Mouse (Mus musculus) gastrocnemius, postnatal 25 days (tissue): ENCODE measurements around the gene Mettl1. TPM values are rescaled to one million over a fixed set of nuclear protein-coding genes. Genes with fewer than 3 reads are reported as not detected.
"Not testable (repeated sequence)": the region's sequence is repeated elsewhere in the genome, so short reads cannot be mapped to it uniquely, and the experiment has no call there.

Experiments
- DNase-seq: peaks from one replicate; pipeline ENCODE4 v3.0.0; 2022
- total RNA-seq, 2 experiments: library from RNA; stranded (reverse); gene quantifications; 1 replicate in 1 of 2; 2 replicates in 1 of 2; pipeline ENCODE4 v1.2.3; 2021

Mettl1 gene
- total RNA-seq, 2 experiments from 2014 or later, result 7.9 to 9.5 TPM

DNA sequence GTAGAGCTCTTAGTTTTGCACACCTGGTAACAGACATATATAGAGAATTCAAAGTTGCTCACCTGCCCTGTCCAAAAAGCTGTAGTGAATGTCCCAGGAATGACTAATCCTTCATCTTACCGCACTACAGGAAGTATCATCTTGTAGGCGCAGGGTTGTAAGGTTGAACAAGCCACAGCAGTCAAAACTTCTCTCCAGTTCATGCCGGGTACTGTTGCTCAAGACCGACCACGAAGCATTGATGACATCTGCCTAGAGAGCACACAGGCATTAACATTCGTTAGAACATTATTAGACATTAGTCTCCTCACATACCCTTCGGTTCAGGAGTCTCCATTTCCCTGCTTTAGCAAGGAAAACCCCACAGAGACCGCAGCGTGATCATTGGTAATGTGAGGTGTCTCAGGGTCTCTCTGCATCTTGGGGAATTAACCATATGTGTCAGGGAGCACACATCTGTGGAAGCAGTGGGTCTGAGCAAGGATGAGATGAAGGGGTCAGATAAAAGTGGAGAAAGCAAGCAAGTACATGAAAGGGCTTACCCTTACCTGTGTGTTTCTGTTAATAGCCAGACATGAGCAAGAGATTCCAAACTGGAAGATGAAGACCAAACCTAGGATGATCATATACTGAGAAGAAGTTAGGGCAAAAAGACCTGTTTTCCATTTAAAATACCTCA, 27.3 kb downstream of the Mettl1 start:
- no peak for DNase-seq

DNA sequence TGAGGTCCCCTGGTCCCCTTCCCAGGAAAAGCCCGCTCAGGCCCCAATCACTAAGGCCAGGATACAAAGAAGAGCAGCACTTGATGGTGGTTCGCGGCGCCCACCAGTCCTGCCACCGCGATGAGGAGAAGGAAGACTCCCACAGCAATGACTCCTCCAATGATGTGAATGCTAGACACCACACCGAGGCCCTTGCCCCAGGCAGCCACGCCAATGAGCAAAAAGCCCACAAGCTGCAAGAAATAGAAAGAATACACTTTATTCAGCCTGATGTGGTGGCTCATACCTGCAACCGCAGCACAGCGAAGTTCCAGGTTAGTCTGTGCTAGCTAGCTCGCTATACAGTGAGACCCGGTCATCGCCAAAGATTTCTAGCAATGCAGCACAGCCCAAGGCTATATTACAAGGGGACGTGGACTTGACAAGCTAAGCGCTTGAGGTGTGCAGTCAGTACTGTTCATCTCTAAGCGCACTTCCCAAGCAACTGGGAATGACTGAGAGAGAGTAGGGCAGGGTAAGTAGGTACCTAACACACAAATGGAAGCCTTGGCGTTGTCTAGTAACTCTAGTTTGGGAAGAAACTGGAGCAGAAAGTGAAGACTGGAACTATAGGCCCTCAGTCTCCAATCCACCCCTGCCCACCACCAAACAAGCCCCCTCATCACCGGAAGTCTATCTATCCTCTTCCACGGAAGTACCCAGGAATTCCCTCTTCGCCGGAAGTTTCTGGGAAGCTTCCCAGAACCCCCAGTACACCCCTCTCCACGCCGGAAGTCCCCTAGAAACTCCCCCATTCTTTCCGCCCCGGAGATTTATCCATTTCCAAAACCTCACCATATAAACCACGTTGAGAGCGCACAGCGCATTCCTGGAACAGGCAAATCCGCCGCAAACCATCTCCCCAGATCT, 28.3 kb downstream of the Mettl1 start:
- DNase-seq, result no peak

DNA sequence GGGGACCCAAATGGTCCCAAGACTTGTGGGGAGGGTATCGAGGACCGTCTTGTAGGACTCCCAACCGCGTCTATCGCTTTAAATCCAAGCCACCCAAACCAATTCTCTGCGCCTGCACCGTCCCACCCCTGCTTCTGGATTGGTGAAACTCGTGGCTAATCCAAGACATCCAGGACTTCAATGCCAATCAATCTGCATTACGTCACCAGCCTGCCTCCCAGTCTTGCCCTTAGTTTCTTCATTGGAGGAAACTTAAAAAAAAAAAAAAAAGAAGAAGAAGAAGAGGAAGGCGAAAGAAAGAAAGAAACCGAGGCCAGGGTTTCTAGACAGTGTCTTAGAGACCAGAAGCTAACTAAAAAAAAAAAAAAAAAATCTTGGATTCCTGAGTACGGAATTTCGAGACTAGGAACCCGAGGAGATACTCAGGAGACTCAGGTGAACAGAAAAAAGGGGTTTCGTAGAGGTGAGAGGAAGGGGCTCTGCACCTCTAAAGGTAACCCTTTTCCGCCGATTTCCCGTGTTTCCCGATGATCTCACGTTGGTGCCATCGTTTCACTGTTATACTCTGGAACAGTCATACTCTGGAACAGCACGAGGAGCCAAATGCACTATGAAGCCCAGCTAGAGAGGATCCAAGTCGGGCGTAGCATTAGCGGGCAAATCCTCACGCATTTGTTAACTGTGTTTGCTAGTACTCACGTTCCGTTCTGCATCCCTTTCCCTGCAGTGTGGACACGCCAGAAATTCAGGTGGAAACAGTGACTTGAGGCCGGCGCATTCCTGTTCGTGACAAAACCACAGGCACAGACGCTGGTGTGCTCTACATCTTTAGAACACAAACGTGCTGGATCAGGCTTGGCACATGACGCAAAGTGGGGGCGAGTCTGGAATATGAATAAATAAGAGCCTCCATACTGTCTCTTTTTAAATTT, 29.2 kb downstream of the Mettl1 start, which contains the start of gene Tspan31:
TSS of gene Tspan31 (minus strand) at position 75 of the 932 bp plus-strand sequence.
- peak; percentile 91 for DNase-seq

DNA sequence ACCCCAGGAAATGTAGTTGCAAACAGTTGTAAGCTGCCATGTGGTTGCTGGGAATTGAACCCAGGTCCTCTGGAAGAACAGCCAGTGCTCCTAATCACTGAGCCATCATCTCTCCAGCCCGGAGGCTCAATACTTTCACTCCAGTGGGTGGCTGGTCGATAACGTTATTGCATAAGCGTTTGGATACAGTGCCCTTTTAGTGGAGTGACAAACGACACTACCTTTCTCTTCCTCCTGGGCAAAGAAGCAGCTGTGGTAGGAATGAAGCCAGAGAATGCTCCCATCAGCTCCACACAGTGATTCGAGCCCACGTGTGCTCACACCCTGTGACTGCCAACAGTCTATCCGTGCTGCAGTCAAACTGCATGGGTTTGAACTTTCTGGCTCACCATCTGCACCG, 30.0 kb downstream of the Mettl1 start:
- DNase-seq, result no peak

DNA sequence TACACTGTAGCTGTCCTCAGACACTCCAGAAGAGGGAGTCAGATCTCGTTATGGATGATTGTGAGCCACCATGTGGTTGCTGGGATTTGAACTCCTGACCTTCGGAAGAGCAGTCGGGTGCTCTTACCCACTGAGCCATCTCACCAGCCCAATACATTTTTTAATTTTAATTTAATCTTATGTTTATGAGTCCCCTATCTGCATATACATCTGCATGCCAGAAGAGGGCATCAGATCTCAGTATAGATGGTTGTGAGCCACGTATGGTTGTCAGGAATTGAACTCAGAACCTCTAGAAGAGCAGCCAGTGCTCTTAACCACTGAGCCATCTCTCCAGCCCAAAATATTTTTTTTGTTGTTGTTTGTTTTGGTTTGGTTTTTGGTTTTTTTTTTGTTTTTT, 31.1 kb downstream of the Mettl1 start:
- not testable (repeated sequence) for DNase-seq

DNA sequence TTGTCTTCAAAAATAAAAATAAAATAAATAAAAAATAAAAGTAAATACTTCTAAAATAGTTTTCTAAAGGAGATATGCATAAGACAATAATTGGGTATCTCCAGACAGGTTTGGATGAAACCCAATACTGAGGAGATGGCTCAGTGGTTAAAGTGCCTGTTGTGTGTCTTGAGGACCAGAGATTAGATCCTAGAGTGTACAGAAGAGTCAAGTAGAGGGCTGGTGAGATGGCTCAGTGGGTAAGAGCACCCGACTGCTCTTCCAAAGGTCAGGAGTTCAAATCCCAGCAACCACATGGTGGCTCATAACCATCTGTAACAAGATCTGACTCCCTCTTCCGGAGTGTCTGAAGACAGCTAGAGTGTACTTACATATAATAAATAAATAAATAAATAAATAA, 31.8 kb downstream of the Mettl1 start:
- not testable (repeated sequence) for DNase-seq

DNA sequence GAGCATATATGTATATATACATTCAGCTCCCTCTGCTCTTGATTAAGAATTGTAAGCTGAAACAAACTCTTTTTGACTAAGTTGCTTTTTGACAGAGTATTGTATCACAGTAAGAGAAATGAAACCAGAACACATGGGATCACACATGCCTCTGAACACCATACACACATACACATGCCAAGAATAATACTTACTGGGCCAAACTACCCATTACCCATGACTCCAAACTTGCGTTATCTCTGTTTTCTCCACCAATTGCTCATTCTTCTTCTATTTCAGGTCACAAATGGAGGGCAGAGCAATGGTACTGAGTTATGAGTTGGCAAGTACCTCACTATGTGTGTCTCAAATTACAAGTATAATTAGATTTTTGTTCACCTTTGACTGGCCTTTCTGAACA, 32.8 kb downstream of the Mettl1 start:
- DNase-seq, result no peak

DNA sequence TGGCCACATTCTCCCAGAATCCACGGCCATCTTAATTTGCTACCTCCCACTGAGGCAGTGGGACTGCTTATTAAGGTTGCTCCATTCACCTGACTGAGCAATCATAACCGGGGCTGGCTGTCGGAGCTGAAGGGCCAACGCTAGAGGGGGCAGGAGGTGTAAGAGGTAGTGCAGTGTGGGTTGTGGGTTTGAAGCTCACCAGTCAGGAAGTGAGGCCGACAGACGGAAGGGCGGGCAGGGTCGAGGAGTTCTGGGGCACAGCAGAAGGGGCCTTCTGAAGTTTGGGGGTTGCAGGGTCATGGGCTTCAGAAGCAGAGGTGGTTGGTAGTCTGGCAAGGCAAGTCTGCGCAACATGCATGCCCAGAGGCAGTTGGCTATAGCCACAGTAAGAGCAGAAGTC, 33.9 kb downstream of the Mettl1 start, which contains the start of gene Agap2:
TSS of gene Agap2 (plus strand) at position 205 of the 400 bp plus-strand sequence.
- DNase-seq, result no peak

DNA sequence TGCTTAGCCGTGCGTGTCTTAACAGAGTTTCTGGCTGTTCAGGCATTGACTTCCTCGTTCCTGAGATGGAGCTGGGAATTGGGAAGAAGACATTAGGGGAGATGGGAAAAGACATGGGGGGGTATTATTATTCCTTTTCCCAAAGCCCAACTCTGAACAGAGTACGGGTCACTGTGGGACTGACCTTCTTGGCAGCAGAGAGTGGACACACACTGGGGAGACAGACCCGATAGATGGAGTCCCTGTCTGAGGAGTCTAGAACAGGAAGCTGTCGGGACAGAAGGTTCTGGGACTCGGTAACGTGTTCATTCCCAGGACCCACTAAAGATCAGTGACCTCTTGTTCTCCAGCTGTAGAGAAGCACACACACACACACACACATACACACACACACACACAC, 34.4 kb downstream of the Mettl1 start:
- DNase-seq, result no peak

DNA sequence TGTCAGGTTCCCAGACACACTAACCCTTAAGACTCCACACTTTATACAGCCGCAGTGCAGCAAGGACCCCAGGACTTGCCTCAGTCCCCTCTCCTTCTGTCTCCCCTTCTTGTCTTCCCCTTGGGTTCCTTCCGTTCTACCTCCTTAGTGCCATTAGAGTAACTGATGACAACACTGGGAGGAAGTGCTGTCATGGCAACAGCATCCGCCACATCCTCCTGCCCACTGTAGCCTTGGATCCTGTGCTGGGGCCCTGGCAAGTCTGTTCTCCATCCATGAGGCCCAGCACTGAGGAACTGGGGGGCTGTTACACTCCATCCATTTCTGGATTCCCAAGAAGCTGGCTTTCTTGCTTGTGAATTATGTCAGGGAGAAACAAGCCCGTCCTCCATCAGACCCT, 34.9 kb downstream of the Mettl1 start:
- no peak for DNase-seq

DNA sequence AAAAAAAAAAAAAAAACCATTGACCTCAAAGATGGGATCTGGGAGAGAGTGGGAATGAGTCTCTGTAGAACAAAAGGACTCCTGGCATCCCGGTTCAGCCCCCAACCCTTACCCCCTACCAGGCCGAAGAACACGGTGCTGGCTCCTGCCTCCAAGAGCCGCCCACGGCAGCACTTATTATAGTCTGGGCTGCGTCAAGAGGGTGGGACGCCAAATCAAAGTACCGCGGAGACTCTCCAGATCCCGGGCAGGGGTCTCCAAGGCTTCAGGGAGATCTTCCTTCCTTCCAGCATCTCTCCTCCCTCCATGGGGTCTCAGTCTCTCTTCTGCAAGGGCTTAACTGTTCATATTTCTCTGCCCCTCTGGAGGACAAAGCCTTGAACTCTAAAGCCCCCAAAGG, 36.3 kb downstream of the Mettl1 start:
- DNase-seq, result no peak

DNA sequence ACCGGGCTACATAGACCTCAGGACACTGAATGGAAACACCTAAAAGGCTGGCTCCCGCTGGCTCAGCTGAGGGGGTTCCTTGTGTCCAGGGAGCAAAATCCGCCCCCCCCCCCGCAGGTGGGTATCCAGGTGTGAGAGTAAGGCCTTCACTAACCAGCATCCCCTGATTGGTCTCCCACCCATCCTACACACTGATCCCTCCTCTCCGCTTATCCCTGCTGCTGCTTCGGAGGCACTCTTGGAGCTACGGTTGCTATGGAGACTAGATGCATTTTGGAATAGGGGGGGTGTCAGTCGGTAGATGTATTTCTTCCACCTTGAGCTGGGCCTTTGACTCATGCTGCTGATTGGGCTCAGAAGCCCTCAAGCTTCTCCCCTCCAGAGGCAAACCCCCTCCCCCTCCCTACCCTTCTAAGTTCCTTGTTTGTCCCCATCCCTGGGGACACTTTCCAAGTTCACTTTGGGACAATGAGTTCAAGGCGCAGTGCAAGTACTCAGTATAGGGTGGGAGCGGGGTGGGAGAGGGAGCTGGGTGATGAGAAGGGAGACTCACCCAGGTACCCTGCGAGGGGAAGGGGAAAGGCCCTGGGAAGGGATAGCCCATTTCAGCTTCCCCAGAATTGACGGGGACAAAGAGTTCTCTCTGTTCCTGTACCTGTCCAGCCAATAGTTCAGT, 36.9 kb downstream of the Mettl1 start:
- no peak for DNase-seq

DNA sequence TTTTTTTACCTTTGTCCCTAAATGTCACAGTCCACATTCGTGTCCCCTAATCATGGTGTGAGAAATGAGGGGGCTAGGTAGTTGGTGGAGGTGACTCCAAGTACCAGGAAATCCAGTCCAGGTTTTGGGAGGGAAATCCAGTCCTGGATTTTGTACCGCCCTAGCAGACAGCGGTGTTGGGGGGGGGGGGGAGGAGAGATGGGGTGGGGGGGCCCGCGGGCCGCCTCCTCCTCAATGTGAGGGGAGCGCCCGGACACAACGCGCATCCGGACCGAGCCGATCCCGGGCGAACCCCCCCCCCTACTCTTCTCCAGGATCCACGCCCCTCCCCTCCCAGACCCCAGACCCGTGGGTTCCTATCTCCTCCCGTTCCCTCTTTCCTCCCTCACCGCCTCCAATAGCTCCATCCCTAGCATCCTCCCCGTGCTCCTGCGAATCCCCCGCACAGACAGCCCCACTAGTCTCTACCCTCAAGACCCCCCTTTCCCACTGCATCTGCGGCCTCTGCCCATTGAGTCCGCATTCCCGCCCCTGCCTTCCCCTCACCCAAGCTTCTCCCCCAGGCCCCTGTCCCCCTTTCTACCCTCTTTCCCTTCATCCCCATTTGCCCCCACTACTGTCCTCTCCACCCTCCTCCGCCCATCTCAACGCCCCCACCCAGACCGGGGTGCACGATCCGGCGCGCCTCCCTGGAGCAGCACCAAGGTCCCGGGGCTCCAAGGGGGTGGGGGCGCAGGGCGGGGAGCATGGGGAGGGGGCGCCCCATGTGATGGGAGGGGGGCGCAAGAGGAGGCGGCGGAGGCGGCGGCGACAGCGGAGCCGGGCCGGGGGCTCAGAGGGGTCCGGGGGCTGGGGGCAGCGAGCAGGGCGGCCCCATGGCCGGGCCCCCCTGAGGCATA, 37.7 kb downstream of the Mettl1 start:
- no peak for DNase-seq

DNA sequence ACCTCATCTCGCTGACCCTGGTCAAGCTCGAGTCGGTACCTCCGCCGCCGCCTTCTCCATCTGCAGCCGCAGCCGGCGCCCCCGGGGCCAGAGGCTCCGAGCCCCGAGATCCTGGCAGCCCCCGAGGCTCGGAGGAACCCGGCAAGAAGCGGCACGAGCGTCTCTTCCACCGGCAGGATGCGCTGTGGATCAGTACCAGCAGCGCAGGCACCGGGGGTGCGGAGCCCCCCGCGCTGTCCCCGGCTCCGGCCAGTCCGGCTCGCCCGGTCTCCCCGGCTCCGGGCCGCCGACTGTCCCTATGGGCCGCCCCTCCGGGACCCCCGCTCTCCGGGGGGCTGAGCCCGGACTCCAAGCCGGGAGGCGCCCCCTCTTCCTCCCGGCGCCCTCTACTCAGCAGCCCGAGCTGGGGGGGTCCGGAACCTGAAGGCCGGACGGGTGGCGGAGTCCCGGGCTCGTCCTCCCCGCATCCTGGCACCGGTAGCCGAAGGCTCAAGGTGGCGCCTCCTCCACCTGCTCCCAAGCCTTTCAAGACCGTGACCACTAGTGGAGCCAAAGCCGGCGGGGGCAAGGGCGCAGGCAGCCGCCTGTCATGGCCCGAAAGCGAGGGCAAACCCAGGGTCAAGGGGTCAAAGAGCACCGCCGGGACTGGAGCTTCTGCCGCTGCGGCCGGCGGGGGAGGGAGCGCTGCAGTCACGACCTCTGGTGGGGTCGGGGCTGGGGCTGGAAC, 38.6 kb downstream of the Mettl1 start:
- no peak for DNase-seq

DNA sequence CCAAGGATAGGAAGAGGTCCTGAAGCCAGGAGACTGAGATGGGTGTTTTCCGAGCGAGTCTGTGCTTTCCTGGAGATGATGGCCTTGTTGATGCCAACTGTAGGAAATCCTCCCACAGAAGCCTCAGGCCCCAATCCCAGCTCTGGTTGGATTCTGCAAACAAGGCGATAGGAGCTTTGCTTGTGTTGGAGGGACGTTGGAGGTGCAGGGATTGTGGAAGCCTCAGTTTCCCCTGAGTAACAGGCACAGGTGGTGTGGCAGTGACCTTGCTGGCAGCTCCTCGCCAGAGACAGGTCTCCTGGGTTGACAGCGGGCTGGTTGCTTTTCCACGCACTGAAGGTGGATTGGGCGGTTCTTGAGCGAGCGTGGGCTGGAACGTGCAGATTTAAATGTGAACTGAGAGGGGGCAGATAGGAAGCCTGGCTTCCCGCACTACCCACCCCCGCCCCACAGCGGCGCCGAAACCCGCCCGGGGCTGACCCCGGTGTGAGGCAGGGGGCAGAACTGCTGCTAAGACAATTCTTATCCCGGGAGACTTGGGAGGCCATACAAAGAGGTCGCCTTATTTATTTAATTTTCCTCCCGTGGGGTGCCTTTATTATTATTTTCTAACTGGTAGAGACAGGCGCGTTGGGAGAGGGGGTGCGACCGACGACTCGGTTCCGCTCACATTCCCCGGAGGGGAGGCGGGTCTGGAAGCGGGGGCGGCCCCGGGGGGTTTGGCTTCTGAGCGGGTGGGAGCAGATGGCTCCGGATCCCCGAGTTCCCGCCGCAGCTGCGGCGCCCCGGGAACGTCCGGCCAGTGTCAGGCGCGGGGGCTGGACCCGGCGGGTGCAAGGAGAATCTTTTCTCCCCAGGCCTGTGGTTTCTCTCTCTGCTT, 39.9 kb downstream of the Mettl1 start:
- DNase-seq, result peak; percentile 72

DNA sequence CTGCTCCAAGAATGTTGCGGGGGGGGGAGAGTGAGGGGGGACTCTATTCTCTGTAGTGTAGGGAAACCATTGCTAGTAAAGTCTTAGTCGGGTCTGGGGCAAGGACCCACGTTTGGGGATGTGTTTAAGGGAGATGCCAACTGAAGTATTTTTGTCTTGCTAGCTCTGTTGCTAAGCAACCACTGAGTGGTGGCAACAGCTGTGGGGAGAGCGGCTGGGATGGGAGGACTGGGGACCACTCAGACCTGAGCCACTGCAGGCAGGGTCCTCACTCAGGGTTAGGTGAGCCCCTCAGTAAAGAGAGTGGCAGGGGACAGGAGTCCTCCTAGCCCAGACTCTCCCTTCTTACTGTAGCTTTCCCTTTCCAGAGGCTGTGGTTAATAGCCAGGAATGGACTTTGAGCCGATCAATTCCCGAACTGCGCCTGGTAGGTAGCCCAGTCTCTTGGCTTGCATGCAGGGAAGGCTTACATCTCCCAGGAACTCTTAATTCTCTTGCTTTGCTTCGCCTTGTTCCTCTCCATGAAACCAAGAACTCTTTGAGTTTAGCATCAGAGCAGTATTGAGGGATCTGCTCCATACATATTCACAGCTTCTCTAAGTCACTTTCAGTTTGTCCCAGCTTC, 40.9 kb downstream of the Mettl1 start:
- no peak for DNase-seq

DNA sequence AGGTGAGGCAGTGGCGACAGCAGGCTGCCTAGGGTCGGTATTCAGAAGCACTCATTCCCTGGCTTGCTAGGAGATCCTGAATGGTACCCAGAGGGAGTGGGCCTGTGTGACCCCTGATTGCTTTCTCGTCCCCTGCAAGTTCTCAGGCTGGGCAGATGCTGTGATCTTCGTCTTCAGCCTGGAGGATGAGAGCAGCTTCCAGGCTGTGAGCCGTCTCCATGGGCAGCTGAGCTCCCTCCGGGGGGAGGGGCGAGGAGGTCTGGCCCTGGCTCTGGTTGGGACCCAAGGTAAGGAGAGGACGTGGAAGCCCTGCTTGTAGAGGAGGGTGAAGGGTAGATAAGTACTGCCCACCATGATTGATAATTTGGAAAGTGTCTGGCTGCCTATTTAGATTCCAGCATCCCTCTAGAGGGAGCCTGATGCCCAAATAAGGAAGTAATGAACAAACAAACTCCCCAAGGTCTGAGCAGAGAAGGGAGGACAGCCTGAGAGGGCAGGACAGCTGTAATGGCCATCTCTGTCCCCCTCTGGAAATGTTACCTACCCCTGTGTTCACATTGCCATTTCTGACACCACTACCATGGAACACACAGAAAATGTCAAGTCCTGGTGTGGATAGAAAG, 42.2 kb downstream of the Mettl1 start:
- DNase-seq, result no peak

DNA sequence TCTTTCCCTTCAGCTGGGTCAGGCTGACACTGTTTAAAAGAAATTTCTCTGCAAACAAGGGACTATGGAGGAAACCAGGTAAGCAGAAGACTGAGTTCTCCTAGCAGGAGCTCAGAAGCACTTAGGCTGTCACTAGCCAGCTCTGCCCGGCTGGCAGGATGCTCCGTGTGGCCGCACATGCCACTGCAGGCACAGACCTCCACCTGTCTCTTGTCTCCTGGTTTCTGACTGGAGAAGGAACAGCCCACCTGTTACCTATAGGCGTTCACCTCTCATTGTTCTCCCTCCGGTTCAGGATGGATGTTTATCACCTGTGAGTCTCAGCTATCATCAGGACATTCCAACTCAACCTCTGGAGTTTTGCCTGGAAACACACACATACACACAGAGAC, 42.7 kb downstream of the Mettl1 start:
- no peak for DNase-seq
